Mouse (Mus musculus): ENCODE data around the gene Shisa4. TPM values are rescaled to one million over a fixed set of nuclear protein-coding genes. Genes with fewer than 3 reads are reported as not detected.

Gene Shisa4
- total RNA-seq, 2 experiments from 2014 or later: 188 to 196 TPM

Other genes with a start within 250 kb of the Shisa4 start
- 1 to 10 TPM in 1 of 2 experiments, under 1 TPM in 1; 0.16 to 1.0 TPM for gene Ptpn7, start 242.5 kb downstream of the Shisa4 start, total RNA-seq (2021)
- gene Arl8a, start 228.4 kb downstream of the Shisa4 start, total RNA-seq (2021): 100 to 1,000 TPM; 261 to 278 TPM
- 100 to 1,000 TPM; 182 to 212 TPM for gene Gpr37l1, start 207.6 kb downstream of the Shisa4 start, total RNA-seq (2021)
- gene Elf3, start 116.7 kb downstream of the Shisa4 start, total RNA-seq (2021): under 1 TPM in 1 of 2 experiments, not detected in 1; 0.16 TPM
- 10 to 100 TPM; 50.5 to 54.8 TPM for gene Rnpep, start 91.2 kb downstream of the Shisa4 start, total RNA-seq (2021)
- 100 to 1,000 TPM; 159 to 175 TPM for gene Timm17a, start 61.5 kb downstream of the Shisa4 start, total RNA-seq (2021)
- under 1 TPM; 0.76 to 0.94 TPM for gene Lmod1, start 50.4 kb downstream of the Shisa4 start, total RNA-seq (2021)
- gene Ipo9, start 55.3 kb upstream of the Shisa4 start, total RNA-seq (2021): 100 to 1,000 TPM; 169 to 173 TPM
- 10 to 100 TPM; 70.1 to 71.4 TPM for gene Nav1, start 232.1 kb upstream of the Shisa4 start, total RNA-seq (2021)